Mouse (Mus musculus): ENCODE results near the gene Selenoh. TPM values are rescaled to one million over a fixed set of nuclear protein-coding genes. Genes with fewer than 3 reads are reported as not detected.

Selenoh gene
- polyA plus RNA-seq, 1 experiment: 13.5 TPM

DNA sequence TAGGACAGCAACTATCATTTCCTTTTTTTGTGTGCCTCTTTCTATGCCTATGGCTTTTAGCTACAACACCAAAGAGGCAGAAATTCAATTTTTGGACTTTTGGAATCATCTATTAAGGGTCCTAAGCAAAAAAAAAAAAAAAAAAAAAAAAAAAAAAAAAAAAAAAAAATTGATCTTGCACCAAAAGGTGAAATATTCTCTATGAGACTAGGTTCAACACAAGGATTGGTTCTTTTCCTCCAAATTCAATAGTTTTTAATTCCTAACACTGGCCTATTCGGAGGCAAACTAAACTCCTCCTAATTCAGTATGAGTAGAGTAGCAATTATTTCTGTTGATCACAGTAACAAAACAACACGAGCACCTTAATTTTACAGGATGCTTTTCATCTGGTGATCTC lies 41.3 kb upstream of the Selenoh start:
- Histone ChIP-seq H3K27ac (ENCODE audit: control insufficient read depth, insufficient read depth, low read depth, low read length) (no peak overlapping the region), H3K4me1 (ENCODE audit: control insufficient read depth, insufficient read depth, low read length) (peaks cover 1% of the 10 kb centered on the region; the same call in 1 of the 2 replicates), H3K4me3 (ENCODE audit: control insufficient read depth, low read depth, low read length) (no peak overlapping the region), H3K36me3 (ENCODE audit: control insufficient read depth, insufficient read depth, low read length) (peaks cover 4% of the 10 kb centered on the region), H3K27me3 (ENCODE audit: control insufficient read depth, insufficient read depth, low read length) (no peaks in the 10 kb centered on the region)
- TF ChIP-seq POLR2A (IDR thresholded peaks at IDR 0.05; ENCODE audit: control insufficient read depth, low read depth, low read length) (no peak), CTCF (IDR thresholded peaks at IDR 0.05; ENCODE audit: control insufficient read depth, insufficient read depth, insufficient replicate concordance, low read depth, low read length) (no peak)

DNA sequence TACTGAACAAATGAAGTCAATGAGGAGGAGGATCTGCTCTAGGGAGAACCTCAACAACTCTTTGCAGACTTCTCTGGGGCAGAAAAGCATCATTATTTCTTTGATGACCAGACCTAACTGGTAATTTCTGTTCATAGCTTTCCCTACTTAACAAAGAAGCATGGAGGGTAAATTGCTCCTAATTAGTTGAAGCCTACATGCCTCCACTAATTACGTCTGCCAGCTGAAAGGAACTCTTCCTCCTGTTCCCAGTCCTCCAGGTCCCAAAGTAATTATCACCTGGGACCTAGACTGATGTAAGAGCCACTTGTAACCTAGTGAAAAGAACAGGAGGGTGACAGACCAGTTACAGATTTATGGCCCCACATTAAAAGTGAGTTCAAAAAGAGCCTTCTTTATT lies 37.0 kb upstream of the Selenoh start:
- TF ChIP-seq POLR2A (IDR thresholded peaks at IDR 0.05; ENCODE audit: control insufficient read depth, low read depth, low read length) (no peak), CTCF (IDR thresholded peaks at IDR 0.05; ENCODE audit: control insufficient read depth, insufficient read depth, insufficient replicate concordance, low read depth, low read length) (no peak)
- H3K4me1 ChIP-seq (ENCODE audit: control insufficient read depth, insufficient read depth, low read length): no peaks in the 10 kb centered on the region
- peaks cover 4% of the 10 kb centered on the region for H3K36me3 ChIP-seq (ENCODE audit: control insufficient read depth, insufficient read depth, low read length)
- H3K4me3 ChIP-seq (ENCODE audit: control insufficient read depth, low read depth, low read length): no peak overlapping the region
- no peaks in the 10 kb centered on the region for H3K27me3 ChIP-seq (ENCODE audit: control insufficient read depth, insufficient read depth, low read length)
- H3K27ac ChIP-seq (ENCODE audit: control insufficient read depth, insufficient read depth, low read depth, low read length): no peak overlapping the region

DNA sequence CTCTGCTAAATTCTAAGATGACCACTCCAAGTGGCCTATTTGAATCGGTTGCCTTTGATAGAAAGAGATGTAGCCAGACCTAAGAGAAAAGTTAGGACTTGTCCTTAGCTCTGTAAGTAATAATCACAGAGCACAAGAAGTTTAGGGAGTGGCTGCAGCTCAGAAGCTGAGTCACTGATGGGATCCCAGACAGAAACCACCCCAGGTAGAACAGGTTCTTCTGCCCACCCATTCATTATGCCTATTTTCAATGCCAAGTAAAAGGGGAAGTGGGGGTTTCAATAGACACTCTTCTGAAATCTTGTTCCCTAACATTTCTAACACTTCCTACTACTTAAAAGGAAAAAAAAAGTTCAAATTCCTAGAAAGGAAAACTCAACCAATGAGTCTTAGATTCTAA lies 34.7 kb upstream of the Selenoh start:
- Histone ChIP-seq H3K36me3 (ENCODE audit: control insufficient read depth, insufficient read depth, low read length) (peaks cover 4% of the 10 kb centered on the region), H3K4me1 (ENCODE audit: control insufficient read depth, insufficient read depth, low read length) (no peaks in the 10 kb centered on the region), H3K27ac (ENCODE audit: control insufficient read depth, insufficient read depth, low read depth, low read length) (no peak overlapping the region), H3K27me3 (ENCODE audit: control insufficient read depth, insufficient read depth, low read length) (no peaks in the 10 kb centered on the region), H3K4me3 (ENCODE audit: control insufficient read depth, low read depth, low read length) (no peak overlapping the region)
- TF ChIP-seq POLR2A (IDR thresholded peaks at IDR 0.05; ENCODE audit: control insufficient read depth, low read depth, low read length) (no peak), CTCF (IDR thresholded peaks at IDR 0.05; ENCODE audit: control insufficient read depth, insufficient read depth, insufficient replicate concordance, low read depth, low read length) (no peak)

GRCm38 (mm10) chr2:84704329-84704728 lies 33.8 kb upstream of the Selenoh start:
- Histone ChIP-seq H3K4me1 (ENCODE audit: control insufficient read depth, insufficient read depth, low read length) (no peaks in the 10 kb centered on the region), H3K27me3 (ENCODE audit: control insufficient read depth, insufficient read depth, low read length) (no peaks in the 10 kb centered on the region), H3K27ac (ENCODE audit: control insufficient read depth, insufficient read depth, low read depth, low read length) (no peak overlapping the region), H3K36me3 (ENCODE audit: control insufficient read depth, insufficient read depth, low read length) (peaks cover 1% of the 10 kb centered on the region; the same call in 1 of the 2 replicates), H3K4me3 (ENCODE audit: control insufficient read depth, low read depth, low read length) (no peak overlapping the region)
- TF ChIP-seq POLR2A (IDR thresholded peaks at IDR 0.05; ENCODE audit: control insufficient read depth, low read depth, low read length): no peak
- no peak for TF ChIP-seq CTCF (IDR thresholded peaks at IDR 0.05; ENCODE audit: control insufficient read depth, insufficient read depth, insufficient replicate concordance, low read depth, low read length)

DNA sequence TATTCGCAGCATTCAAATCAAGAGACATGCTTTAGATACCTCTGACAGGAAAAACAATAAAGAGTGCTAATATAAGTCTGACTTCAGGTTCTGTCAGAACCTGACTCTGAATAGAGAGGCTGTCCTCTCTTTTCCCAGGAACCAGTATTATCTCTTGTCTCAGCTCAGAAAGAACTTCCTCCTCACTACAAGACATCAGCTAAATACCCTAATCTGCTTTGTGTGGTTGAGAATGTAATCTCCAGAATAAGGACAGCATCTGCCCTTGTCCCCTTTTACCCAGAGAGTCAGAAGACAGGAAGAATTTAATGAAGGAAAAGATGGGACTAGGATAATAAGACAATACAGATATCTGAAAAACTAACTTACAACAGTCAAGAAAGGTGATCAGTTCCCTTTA lies 32.9 kb upstream of the Selenoh start:
- Histone ChIP-seq H3K27me3 (ENCODE audit: control insufficient read depth, insufficient read depth, low read length) (no peaks in the 10 kb centered on the region), H3K4me1 (ENCODE audit: control insufficient read depth, insufficient read depth, low read length) (no peaks in the 10 kb centered on the region), H3K4me3 (ENCODE audit: control insufficient read depth, low read depth, low read length) (no peak overlapping the region), H3K36me3 (ENCODE audit: control insufficient read depth, insufficient read depth, low read length) (peaks cover 1% of the 10 kb centered on the region; the same call in 1 of the 2 replicates), H3K27ac (ENCODE audit: control insufficient read depth, insufficient read depth, low read depth, low read length) (no peak overlapping the region)
- TF ChIP-seq POLR2A (IDR thresholded peaks at IDR 0.05; ENCODE audit: control insufficient read depth, low read depth, low read length) (no peak), CTCF (IDR thresholded peaks at IDR 0.05; ENCODE audit: control insufficient read depth, insufficient read depth, insufficient replicate concordance, low read depth, low read length) (no peak)

DNA sequence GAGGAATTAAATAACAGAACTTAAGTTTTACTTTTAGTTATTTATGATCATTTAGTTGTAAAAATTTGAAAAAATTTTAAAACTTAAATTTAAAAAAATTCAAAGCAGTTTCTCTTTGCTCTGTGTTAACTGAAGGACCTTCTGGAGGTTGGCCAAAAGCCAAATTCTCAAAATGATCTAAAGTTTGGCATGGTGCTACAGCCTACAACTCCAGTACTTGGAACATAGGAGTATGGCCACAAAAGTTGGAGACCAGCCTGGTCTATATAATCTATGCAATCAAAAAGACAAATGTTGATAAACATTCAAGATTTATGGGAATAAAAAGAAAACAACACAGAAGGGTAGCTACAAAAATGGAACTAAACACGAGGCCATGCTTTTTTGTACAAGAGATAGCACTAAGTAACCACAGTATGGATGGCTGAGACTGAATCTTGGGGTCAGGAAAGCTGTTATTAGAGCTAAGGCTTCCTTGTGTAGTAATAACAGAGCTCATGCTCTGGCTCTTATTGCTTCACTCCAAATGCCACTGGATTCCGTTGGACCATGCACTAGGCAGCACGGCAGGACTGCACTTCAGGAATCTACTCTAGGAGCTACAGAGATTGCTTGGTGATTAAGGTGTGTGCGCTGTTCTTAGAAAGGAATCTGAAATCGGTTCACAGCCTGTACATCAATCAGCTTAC lies 24.6 kb upstream of the Selenoh start:
- TF ChIP-seq POLR2A (IDR thresholded peaks at IDR 0.05; ENCODE audit: control insufficient read depth, low read depth, low read length): no peak
- TF ChIP-seq CTCF (IDR thresholded peaks at IDR 0.05; ENCODE audit: control insufficient read depth, insufficient read depth, insufficient replicate concordance, low read depth, low read length): no peak
- no peaks in the 10 kb centered on the region for H3K4me1 ChIP-seq (ENCODE audit: control insufficient read depth, insufficient read depth, low read length)
- no peak overlapping the region for H3K27ac ChIP-seq (ENCODE audit: control insufficient read depth, insufficient read depth, low read depth, low read length)
- no peaks in the 10 kb centered on the region for H3K27me3 ChIP-seq (ENCODE audit: control insufficient read depth, insufficient read depth, low read length)
- no peak overlapping the region for H3K4me3 ChIP-seq (ENCODE audit: control insufficient read depth, low read depth, low read length)
- H3K36me3 ChIP-seq (ENCODE audit: control insufficient read depth, insufficient read depth, low read length): peaks cover 6% of the 10 kb centered on the region

GRCm38 (mm10) chr2:84690050-84690449 lies 19.5 kb upstream of the Selenoh start:
- TF ChIP-seq POLR2A (IDR thresholded peaks at IDR 0.05; ENCODE audit: control insufficient read depth, low read depth, low read length) (no peak), CTCF (IDR thresholded peaks at IDR 0.05; ENCODE audit: control insufficient read depth, insufficient read depth, insufficient replicate concordance, low read depth, low read length) (no peak)
- Histone ChIP-seq H3K27ac (ENCODE audit: control insufficient read depth, insufficient read depth, low read depth, low read length) (no peak overlapping the region), H3K36me3 (ENCODE audit: control insufficient read depth, insufficient read depth, low read length) (peaks cover 4% of the 10 kb centered on the region), H3K4me1 (ENCODE audit: control insufficient read depth, insufficient read depth, low read length) (no peaks in the 10 kb centered on the region), H3K27me3 (ENCODE audit: control insufficient read depth, insufficient read depth, low read length) (no peaks in the 10 kb centered on the region), H3K4me3 (ENCODE audit: control insufficient read depth, low read depth, low read length) (no peak overlapping the region)
